Mouse (Mus musculus) lung, postnatal 0 days (tissue): ENCODE data around the gene Chn2.

Source experiments
- CTCF ChIP-seq: IDR thresholded peaks from 2 replicates; pipeline ENCODE4 v1.5.1; 2016; ENCODE audit warnings: antibody characterized with exemption, mild to moderate bottlenecking
- EP300 ChIP-seq: IDR thresholded peaks from 2 replicates; pipeline ENCODE4 v1.6.1; 2016; ENCODE audit warnings: antibody characterized with exemption, mild to moderate bottlenecking, control low read depth

GRCm38 (mm10) chr6:54160677-54161076 lies 121.3 kb downstream of the Chn2 start:
- TF ChIP-seq CTCF (no peak), EP300 (no peak)
